Mouse (Mus musculus): Measurements from ENCODE around the gene Pycr2. TPM values are rescaled to one million over a fixed set of nuclear protein-coding genes. Genes with fewer than 3 reads are reported as not detected.

Gene Pycr2
- polyA plus RNA-seq (2016; fragmentation: Nextera tagmentation; extraction: Ambion mirVana) = 125 and 138 TPM in 2 replicates

DNA sequence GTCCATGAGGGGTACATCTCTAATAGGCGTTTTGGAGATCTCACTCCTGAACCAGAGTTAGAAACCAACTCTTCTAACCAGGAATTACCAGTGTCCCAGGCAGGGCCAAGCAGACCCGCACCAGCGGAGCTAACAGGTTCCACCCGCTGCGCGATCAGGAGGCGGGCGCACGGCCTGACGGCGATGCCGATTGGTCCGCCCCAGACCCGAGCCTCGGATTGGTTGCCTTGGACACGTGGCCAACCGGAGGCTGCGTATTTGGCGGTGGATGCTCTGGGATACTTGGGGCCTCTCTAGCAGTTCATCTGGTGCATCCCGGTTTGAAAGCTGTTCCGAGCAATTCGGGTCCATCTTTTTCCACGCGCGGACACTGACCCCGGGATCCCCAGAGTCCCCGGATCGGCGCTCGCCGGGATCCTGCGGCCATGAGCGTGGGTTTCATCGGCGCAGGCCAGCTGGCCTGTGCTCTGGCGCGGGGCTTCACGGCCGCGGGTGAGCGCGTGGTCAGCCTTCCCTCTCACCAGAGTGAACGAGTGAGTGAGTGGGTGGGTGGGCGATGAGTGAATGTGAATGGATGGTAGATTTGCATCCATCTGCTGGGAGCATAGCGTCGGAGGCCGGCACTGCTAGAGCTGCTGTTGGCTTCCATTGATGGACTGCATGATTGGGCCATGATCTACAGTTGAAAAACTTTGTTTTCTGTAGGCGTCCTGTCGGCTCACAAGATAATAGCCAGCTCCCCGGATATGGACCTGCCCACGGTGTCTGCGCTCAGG lies at the start of gene Pycr2:
Gene Pycr2 (plus strand): TSS at position 255 of the 776 bp plus-strand sequence.
- Histone ChIP-seq H3K27ac (peak within 1 kb of the TSS; percentile 94), H3K36me3 (peaks cover 38% of the 10 kb centered on the region), H3K9me3 (no peaks in the 10 kb centered on the region), H3K4me1 (replicated peaks) (peaks cover 30% of the 10 kb centered on the region), H3K27me3 (ENCODE audit: insufficient read depth, poor library complexity, severe bottlenecking) (no peaks in the 10 kb centered on the region), H3K4me3 (peak within 1 kb of the TSS; percentile 94)
- WGBS = under 1% methylated on average over 52 of the region's 52 CpGs
- peak; percentile 97 for DNase-seq (ENCODE audit: low spot score)

DNA sequence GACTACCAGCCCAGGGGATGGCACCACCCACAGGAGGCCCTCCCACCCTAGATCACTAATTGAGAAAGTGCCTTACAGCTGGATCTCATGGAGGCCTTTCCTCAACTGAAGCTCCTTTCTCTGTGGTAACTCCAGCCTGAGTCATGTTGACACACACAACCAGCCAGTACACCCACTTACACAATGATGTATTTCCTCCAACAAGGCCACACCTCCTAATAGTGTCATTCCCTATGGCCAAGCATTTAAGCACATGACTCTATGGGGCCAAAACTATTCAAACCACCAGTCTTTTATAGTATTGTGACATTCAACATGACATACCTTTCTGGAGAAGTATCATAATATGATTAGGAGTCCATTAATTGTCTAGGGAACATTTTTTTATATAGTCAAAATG lies 45.3 kb upstream of the Pycr2 start:
- Histone ChIP-seq H3K4me3 (no peak overlapping the region), H3K27ac (no peak overlapping the region), H3K27me3 (ENCODE audit: insufficient read depth, poor library complexity, severe bottlenecking) (no peaks in the 10 kb centered on the region), H3K36me3 (peaks cover 88% of the 10 kb centered on the region), H3K4me1 (replicated peaks) (no peaks in the 10 kb centered on the region), H3K9me3 (no peaks in the 10 kb centered on the region)
- DNase-seq (ENCODE audit: low spot score) = no peak

GRCm38 (mm10) chr1:180860030-180860429 lies 44.1 kb upstream of the Pycr2 start:
- Histone ChIP-seq H3K4me3 (no peak overlapping the region), H3K27ac (no peak overlapping the region), H3K27me3 (ENCODE audit: insufficient read depth, poor library complexity, severe bottlenecking) (no peaks in the 10 kb centered on the region), H3K9me3 (no peaks in the 10 kb centered on the region), H3K36me3 (peaks cover 98% of the 10 kb centered on the region), H3K4me1 (replicated peaks) (no peaks in the 10 kb centered on the region)
- DNase-seq (ENCODE audit: low spot score) = no peak
- 93% methylated on average over 6 of the region's 6 CpGs for WGBS

- DNase-seq (ENCODE audit: low spot score) = peak; percentile 12
- Histone ChIP-seq H3K27ac (no peak overlapping the region), H3K36me3 (peaks cover 98% of the 10 kb centered on the region), H3K4me3 (no peak overlapping the region), H3K9me3 (no peaks in the 10 kb centered on the region), H3K27me3 (ENCODE audit: insufficient read depth, poor library complexity, severe bottlenecking) (no peaks in the 10 kb centered on the region), H3K4me1 (replicated peaks) (no peaks in the 10 kb centered on the region)
- 38% methylated on average over 1 of the region's 1 CpGs for WGBS
These were observed 40.5 kb upstream of the Pycr2 start for GRCm38 (mm10) chr1:180863606-180864005.

GRCm38 (mm10) chr1:180866001-180866400 lies 38.1 kb upstream of the Pycr2 start:
- Histone ChIP-seq H3K9me3 (no peaks in the 10 kb centered on the region), H3K4me3 (no peak overlapping the region), H3K4me1 (replicated peaks) (no peaks in the 10 kb centered on the region), H3K27ac (no peak overlapping the region), H3K36me3 (peaks cover 75% of the 10 kb centered on the region), H3K27me3 (ENCODE audit: insufficient read depth, poor library complexity, severe bottlenecking) (no peaks in the 10 kb centered on the region)
- WGBS = 91% methylated on average over 7 of the region's 7 CpGs
- DNase-seq (ENCODE audit: low spot score) = no peak

GRCm38 (mm10) chr1:180870122-180870650 lies 33.9 kb upstream of the Pycr2 start:
- Histone ChIP-seq H3K4me3 (no peak overlapping the region), H3K27me3 (ENCODE audit: insufficient read depth, poor library complexity, severe bottlenecking) (no peaks in the 10 kb centered on the region), H3K27ac (no peak overlapping the region), H3K36me3 (peaks cover 35% of the 10 kb centered on the region), H3K4me1 (replicated peaks) (no peaks in the 10 kb centered on the region), H3K9me3 (no peaks in the 10 kb centered on the region)
- DNase-seq (ENCODE audit: low spot score) = no peak
- 80% methylated on average over 13 of the region's 13 CpGs for WGBS

GRCm38 (mm10) chr1:180873861-180874484 lies 30.1 kb upstream of the Pycr2 start:
- Histone ChIP-seq H3K27ac (no peak overlapping the region), H3K27me3 (ENCODE audit: insufficient read depth, poor library complexity, severe bottlenecking) (no peaks in the 10 kb centered on the region), H3K4me3 (no peak overlapping the region), H3K36me3 (no peaks in the 10 kb centered on the region), H3K9me3 (no peaks in the 10 kb centered on the region), H3K4me1 (replicated peaks) (no peaks in the 10 kb centered on the region)
- 20% methylated on average over 9 of the region's 9 CpGs for WGBS
- DNase-seq (ENCODE audit: low spot score) = peak; percentile 62

GRCm38 (mm10) chr1:180874615-180875014 lies 29.5 kb upstream of the Pycr2 start:
- WGBS = 79% methylated on average over 2 of the region's 2 CpGs

GRCm38 (mm10) chr1:180875126-180875525 lies 29.0 kb upstream of the Pycr2 start:
- Histone ChIP-seq H3K9me3 (no peaks in the 10 kb centered on the region), H3K36me3 (no peaks in the 10 kb centered on the region), H3K4me1 (replicated peaks) (no peaks in the 10 kb centered on the region), H3K4me3 (no peak overlapping the region), H3K27me3 (ENCODE audit: insufficient read depth, poor library complexity, severe bottlenecking) (no peaks in the 10 kb centered on the region), H3K27ac (no peak overlapping the region)
- no peak for DNase-seq (ENCODE audit: low spot score)
- WGBS = 87% methylated on average over 9 of the region's 9 CpGs

More at GRCm38 (mm10) chr1:180874615-180875014, 29.5 kb upstream of the Pycr2 start:
- Histone ChIP-seq H3K4me3 (no peak overlapping the region), H3K9me3 (no peaks in the 10 kb centered on the region), H3K27ac (no peak overlapping the region), H3K4me1 (replicated peaks) (no peaks in the 10 kb centered on the region), H3K36me3 (no peaks in the 10 kb centered on the region), H3K27me3 (ENCODE audit: insufficient read depth, poor library complexity, severe bottlenecking) (no peaks in the 10 kb centered on the region)
- DNase-seq (ENCODE audit: low spot score) = no peak

- WGBS = 74% methylated on average over 4 of the region's 4 CpGs
- no peak for DNase-seq (ENCODE audit: low spot score)
These were observed 26.6 kb upstream of the Pycr2 start for GRCm38 (mm10) chr1:180877466-180877865.

GRCm38 (mm10) chr1:180881768-180882167 lies 22.3 kb upstream of the Pycr2 start:
- Histone ChIP-seq H3K36me3 (no peaks in the 10 kb centered on the region), H3K4me3 (no peak overlapping the region), H3K27ac (no peak overlapping the region), H3K9me3 (no peaks in the 10 kb centered on the region), H3K4me1 (replicated peaks) (no peaks in the 10 kb centered on the region), H3K27me3 (ENCODE audit: insufficient read depth, poor library complexity, severe bottlenecking) (no peaks in the 10 kb centered on the region)
- DNase-seq (ENCODE audit: low spot score) = no peak
- WGBS = 82% methylated on average over 3 of the region's 3 CpGs

More at GRCm38 (mm10) chr1:180877466-180877865, 26.6 kb upstream of the Pycr2 start:
- no peaks in the 10 kb centered on the region for H3K9me3 ChIP-seq
- no peaks in the 10 kb centered on the region for H3K4me1 ChIP-seq (replicated peaks)
- no peaks in the 10 kb centered on the region for H3K36me3 ChIP-seq
- H3K4me3 ChIP-seq = no peak overlapping the region
- no peaks in the 10 kb centered on the region for H3K27me3 ChIP-seq (ENCODE audit: insufficient read depth, poor library complexity, severe bottlenecking)
- H3K27ac ChIP-seq = no peak overlapping the region

DNA sequence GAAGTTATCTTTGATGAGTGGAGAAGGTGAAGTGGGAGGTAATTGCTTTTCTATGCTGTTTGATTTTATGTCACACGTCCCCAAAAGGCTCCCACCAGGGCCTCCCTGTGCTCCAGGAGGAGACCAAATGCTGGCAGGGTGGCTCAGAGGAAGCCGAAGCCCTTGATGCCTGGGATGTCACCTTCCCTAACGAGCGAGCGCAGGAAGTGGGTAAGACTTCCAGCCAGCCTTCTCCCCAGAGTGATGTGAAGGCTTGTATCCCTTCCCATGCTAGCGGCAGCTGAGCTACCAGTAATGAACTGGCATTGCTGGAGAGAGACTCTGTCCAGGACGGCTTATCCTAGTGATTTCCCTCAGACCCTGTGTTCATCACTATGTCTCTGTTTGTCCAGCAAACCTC lies 20.4 kb upstream of the Pycr2 start:
- Histone ChIP-seq H3K36me3 (no peaks in the 10 kb centered on the region), H3K4me1 (replicated peaks) (peaks cover 8% of the 10 kb centered on the region), H3K27ac (no peak overlapping the region), H3K4me3 (no peak overlapping the region), H3K27me3 (ENCODE audit: insufficient read depth, poor library complexity, severe bottlenecking) (peaks cover 14% of the 10 kb centered on the region), H3K9me3 (no peaks in the 10 kb centered on the region)
- DNase-seq (ENCODE audit: low spot score) = no peak
- WGBS = 38% methylated on average over 7 of the region's 7 CpGs

DNA sequence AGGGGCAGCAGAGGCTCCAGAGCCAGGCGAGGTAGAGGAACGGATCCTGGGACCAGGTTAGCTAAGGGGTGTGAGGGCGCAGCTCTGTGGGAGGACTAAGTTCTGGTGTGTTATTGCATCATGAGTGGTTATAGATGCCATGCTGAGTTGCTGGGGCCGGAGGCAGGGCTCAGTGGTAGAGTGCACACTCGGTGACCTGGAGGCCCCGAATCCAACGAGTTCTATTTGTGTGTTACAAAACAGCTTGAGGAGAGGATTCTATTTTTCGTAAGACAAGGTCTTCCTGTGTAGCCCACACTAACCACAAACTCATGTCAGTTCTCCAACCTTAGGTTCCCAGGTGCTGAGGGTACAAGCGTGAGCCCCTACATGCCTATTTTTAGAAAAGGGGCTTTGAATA lies 19.6 kb upstream of the Pycr2 start:
- H3K36me3 ChIP-seq = no peaks in the 10 kb centered on the region
- 83% methylated on average over 9 of the region's 9 CpGs for WGBS
- no peak overlapping the region for H3K27ac ChIP-seq
- no peak overlapping the region for H3K4me3 ChIP-seq
- no peaks in the 10 kb centered on the region for H3K9me3 ChIP-seq
- peaks cover 13% of the 10 kb centered on the region for H3K4me1 ChIP-seq (replicated peaks)
- DNase-seq (ENCODE audit: low spot score) = no peak
- H3K27me3 ChIP-seq (ENCODE audit: insufficient read depth, poor library complexity, severe bottlenecking) = peaks cover 20% of the 10 kb centered on the region

Data from hindbrain, embryonic 10.5 days (tissue).